Mouse (Mus musculus): Measurements from ENCODE around the gene Dok3.

- TF ChIP-seq CTCF (IDR thresholded peaks at IDR 0.05; ENCODE audit: control insufficient read depth, insufficient read depth, low read length), result no peak
- TF ChIP-seq POLR2A (IDR thresholded peaks at IDR 0.05; ENCODE audit: borderline replicate concordance, control insufficient read depth, low read depth, low read length), result no peak
These were observed 28.4 kb upstream of the Dok3 start for GRCm38 (mm10) chr13:55557499-55557898.

All from bone marrow, adult 2 months (tissue).